Mouse (Mus musculus): ENCODE results near the gene Baz2b. TPM values are rescaled to one million over a fixed set of nuclear protein-coding genes. Genes with fewer than 3 reads are reported as not detected.

The Baz2b gene
- polyA plus RNA-seq, 1 experiment from 2014 or later = 71.6 TPM

GRCm38 (mm10) chr2:59954791-59955190 is 254.8 kb downstream of the Baz2b start:
- H3K4me3 ChIP-seq = no peak overlapping the region
- 66% methylated on average over 3 of the region's 3 CpGs for WGBS
- H3K27ac ChIP-seq (replicated peaks) = no peak overlapping the region
- H3K9me3 ChIP-seq = no peaks in the 10 kb centered on the region
- no peaks in the 10 kb centered on the region for H3K27me3 ChIP-seq
- H3K4me2 ChIP-seq (replicated peaks) = no peak overlapping the region
- peaks cover 7% of the 10 kb centered on the region; the same call in 1 of the 2 replicates for H3K4me1 ChIP-seq
- peaks cover 11% of the 10 kb centered on the region for H3K36me3 ChIP-seq
- ATAC-seq (replicated peaks) = no peak
- H3K9ac ChIP-seq (replicated peaks) = no peak overlapping the region

GRCm38 (mm10) chr2:59952286-59953014 is 257.2 kb downstream of the Baz2b start:
- 93% methylated on average over 13 of the region's 13 CpGs for WGBS
- Histone ChIP-seq H3K4me1 (no peaks in the 10 kb centered on the region), H3K9ac (replicated peaks) (no peak overlapping the region), H3K27me3 (no peaks in the 10 kb centered on the region), H3K27ac (replicated peaks) (no peak overlapping the region), H3K36me3 (peaks cover 16% of the 10 kb centered on the region), H3K9me3 (no peaks in the 10 kb centered on the region), H3K4me2 (replicated peaks) (no peak overlapping the region), H3K4me3 (no peak overlapping the region)
- no peak for ATAC-seq (replicated peaks)

DNA sequence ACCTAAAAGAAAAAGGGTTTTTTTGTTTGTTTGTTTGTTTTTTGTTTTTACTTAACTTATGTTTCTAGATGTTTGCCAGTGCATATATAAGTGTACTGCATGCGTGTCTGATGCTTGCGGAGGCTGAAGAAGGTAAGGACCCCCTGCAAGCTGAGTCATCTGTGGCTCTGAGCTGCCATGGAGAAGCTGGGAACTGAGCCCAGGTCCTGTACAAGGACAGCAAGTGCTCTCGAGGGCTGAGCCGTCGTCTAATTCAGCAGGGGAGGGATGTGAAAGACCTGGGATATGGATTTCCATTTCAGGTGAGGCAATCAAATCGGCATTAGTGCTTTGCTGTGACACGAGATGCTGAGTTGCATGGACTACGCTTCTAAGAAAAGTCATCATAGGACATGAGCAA is 257.9 kb downstream of the Baz2b start:
- Histone ChIP-seq H3K27ac (replicated peaks) (no peak overlapping the region), H3K4me2 (replicated peaks) (no peak overlapping the region), H3K36me3 (peaks cover 15% of the 10 kb centered on the region), H3K4me1 (no peaks in the 10 kb centered on the region), H3K27me3 (no peaks in the 10 kb centered on the region), H3K9ac (replicated peaks) (no peak overlapping the region), H3K4me3 (no peak overlapping the region), H3K9me3 (no peaks in the 10 kb centered on the region)
- WGBS = 86% methylated on average over 8 of the region's 8 CpGs
- ATAC-seq (replicated peaks) = no peak

DNA sequence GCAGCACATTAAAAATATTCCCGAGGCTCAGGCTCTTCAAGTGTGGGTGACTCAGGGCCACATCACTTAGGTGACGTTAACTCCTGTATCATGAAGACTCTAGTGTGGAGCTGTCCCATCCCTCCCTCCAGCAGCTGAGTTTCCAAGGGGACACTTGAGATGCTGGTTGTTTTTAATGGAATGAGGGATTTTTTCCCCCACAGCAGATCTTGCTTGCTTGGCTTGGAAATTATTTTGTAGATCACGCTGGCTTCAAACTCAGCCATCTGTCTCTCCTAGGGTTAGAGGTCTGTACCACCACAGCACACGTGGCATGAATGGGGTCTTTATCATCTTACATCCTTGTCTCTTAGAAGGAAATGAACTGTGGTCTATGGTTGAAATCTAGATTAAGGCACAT is 258.5 kb downstream of the Baz2b start:
- no peak overlapping the region for H3K4me3 ChIP-seq
- no peak overlapping the region for H3K9ac ChIP-seq (replicated peaks)
- no peak overlapping the region for H3K4me2 ChIP-seq (replicated peaks)
- H3K27me3 ChIP-seq = no peaks in the 10 kb centered on the region
- peaks cover 14% of the 10 kb centered on the region for H3K36me3 ChIP-seq
- 76% methylated on average over 4 of the region's 4 CpGs for WGBS
- no peaks in the 10 kb centered on the region for H3K4me1 ChIP-seq
- no peak for ATAC-seq (replicated peaks)
- H3K9me3 ChIP-seq = no peaks in the 10 kb centered on the region
- H3K27ac ChIP-seq (replicated peaks) = no peak overlapping the region

DNA sequence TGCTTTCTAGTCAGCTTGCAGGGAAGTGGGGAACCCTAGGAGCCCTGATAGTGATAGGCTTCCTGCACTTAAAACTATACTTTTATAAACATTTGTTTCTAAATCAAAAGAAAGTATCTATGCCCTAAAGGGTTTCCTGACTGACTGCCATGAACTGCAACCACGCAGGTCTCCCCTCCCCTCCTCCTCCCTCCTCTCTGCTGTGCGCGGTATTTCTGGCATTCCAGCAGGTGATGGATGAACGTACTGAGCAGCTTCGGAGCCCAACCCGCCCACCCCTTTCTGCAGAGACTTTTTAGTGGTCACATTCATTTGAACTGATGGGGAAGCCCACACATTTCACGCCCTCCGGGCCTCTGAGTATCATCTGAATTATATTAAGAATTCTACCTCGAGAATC is 273.3 kb downstream of the Baz2b start:
- no peaks in the 10 kb centered on the region for H3K9me3 ChIP-seq
- H3K36me3 ChIP-seq = peaks cover 5% of the 10 kb centered on the region; the same call in 1 of the 2 replicates
- no peak overlapping the region for H3K4me3 ChIP-seq
- no peaks in the 10 kb centered on the region for H3K4me1 ChIP-seq
- no peak for ATAC-seq (replicated peaks)
- no peak overlapping the region for H3K27ac ChIP-seq (replicated peaks)
- H3K27me3 ChIP-seq = no peaks in the 10 kb centered on the region
- no peak overlapping the region for H3K4me2 ChIP-seq (replicated peaks)
- 49% methylated on average over 9 of the region's 9 CpGs for WGBS
- no peak overlapping the region for H3K9ac ChIP-seq (replicated peaks)

DNA sequence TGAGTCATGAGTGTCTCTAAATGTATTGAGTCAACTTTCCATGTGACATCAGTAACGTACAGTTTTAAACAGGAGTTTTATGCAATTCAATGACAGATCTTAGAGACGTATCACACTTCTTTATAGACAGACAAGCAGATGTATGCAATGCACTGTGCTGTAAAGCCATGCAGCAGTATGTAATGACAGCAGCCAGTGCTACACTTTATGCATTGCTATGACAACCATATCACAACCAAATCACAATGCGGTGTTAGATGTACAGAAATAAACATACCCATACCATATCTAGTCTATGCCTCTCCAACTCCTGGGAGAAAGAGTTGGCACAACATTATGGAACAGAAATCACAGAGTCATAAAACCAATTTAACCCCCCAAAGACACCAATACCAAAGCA is 276.5 kb downstream of the Baz2b start:
- 83% methylated on average over 3 of the region's 3 CpGs for WGBS
- Histone ChIP-seq H3K27me3 (no peaks in the 10 kb centered on the region), H3K4me2 (replicated peaks) (no peak overlapping the region), H3K9ac (replicated peaks) (no peak overlapping the region), H3K27ac (replicated peaks) (no peak overlapping the region), H3K4me1 (no peaks in the 10 kb centered on the region), H3K9me3 (no peaks in the 10 kb centered on the region), H3K4me3 (no peak overlapping the region), H3K36me3 (peaks cover 5% of the 10 kb centered on the region; the same call in 1 of the 2 replicates)
- no peak for ATAC-seq (replicated peaks)

- Histone ChIP-seq H3K9ac (replicated peaks) (no peak overlapping the region), H3K4me2 (replicated peaks) (no peak overlapping the region), H3K27ac (replicated peaks) (no peak overlapping the region), H3K27me3 (no peaks in the 10 kb centered on the region), H3K4me1 (no peaks in the 10 kb centered on the region), H3K9me3 (no peaks in the 10 kb centered on the region), H3K4me3 (no peak overlapping the region), H3K36me3 (peaks cover 5% of the 10 kb centered on the region; the same call in 1 of the 2 replicates)
- ATAC-seq (replicated peaks) = no peak
- WGBS = 93% methylated on average over 4 of the region's 4 CpGs
Observed at GRCm38 (mm10) chr2:59932244-59932643, 277.4 kb downstream of the Baz2b start.

DNA sequence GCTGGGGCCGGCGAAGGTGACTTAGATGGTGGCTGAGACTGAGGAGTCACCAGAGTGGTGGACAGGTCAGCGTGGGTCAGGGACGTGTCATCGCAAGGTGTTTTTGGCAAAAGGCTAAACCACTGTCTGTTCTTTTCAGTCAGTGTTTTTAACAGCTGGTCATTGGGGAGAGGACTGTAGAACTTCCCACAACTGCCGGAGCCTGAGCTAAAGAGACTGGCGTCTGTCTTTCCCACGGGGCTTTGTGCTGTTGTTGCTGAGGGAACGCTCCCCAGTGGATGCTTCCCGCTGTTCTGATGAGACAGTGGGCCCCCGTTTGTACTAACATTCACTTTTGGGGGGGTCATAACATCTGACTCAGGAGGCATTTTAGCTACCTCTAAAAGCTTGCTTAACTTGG is 296.0 kb downstream of the Baz2b start:
- H3K36me3 ChIP-seq = peaks cover 48% of the 10 kb centered on the region
- H3K9ac ChIP-seq (replicated peaks) = no peak overlapping the region
- 79% methylated on average over 11 of the region's 11 CpGs for WGBS
- H3K27me3 ChIP-seq = no peaks in the 10 kb centered on the region
- no peaks in the 10 kb centered on the region for H3K9me3 ChIP-seq
- no peak overlapping the region for H3K4me2 ChIP-seq (replicated peaks)
- no peak overlapping the region for H3K27ac ChIP-seq (replicated peaks)
- no peak overlapping the region for H3K4me3 ChIP-seq
- no peak for ATAC-seq (replicated peaks)
- H3K4me1 ChIP-seq = no peaks in the 10 kb centered on the region

- Histone ChIP-seq H3K4me2 (replicated peaks) (no peak overlapping the region), H3K4me3 (no peak overlapping the region), H3K9me3 (no peaks in the 10 kb centered on the region), H3K4me1 (no peaks in the 10 kb centered on the region), H3K36me3 (peaks cover 30% of the 10 kb centered on the region), H3K27ac (replicated peaks) (no peak overlapping the region), H3K27me3 (no peaks in the 10 kb centered on the region), H3K9ac (replicated peaks) (no peak overlapping the region)
- WGBS = 96% methylated on average over 9 of the region's 9 CpGs
- ATAC-seq (replicated peaks) = no peak
Observed at GRCm38 (mm10) chr2:59908048-59908447, 301.6 kb downstream of the Baz2b start.

GRCm38 (mm10) chr2:59904007-59904406 is 305.6 kb downstream of the Baz2b start:
- Histone ChIP-seq H3K27me3 (no peaks in the 10 kb centered on the region), H3K36me3 (peaks cover 27% of the 10 kb centered on the region), H3K9ac (replicated peaks) (no peak overlapping the region), H3K4me3 (no peak overlapping the region), H3K27ac (replicated peaks) (no peak overlapping the region), H3K4me1 (no peaks in the 10 kb centered on the region), H3K4me2 (replicated peaks) (no peak overlapping the region), H3K9me3 (no peaks in the 10 kb centered on the region)
- ATAC-seq (replicated peaks) = no peak
- WGBS = 91% methylated on average over 7 of the region's 7 CpGs

DNA sequence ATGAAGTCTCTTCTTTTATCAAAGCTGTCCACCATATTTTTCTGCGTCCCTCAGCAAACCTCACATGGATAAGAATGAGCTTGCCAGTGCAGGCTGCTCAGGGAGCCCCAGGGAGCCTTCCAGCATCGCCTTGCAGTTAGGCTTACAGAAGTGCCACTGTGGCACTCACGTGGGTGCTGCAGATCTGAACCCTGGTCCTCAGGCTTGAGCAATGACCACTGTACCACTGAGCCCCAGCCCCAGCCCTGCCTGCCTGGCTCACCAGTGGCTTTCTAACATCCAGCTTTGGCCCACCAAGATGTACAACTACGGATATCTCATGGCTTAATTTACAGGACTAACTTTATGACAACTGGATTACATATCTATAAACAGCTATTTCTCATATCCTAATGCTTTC is 311.0 kb downstream of the Baz2b start:
- Histone ChIP-seq H3K9ac (replicated peaks) (no peak overlapping the region), H3K27me3 (no peaks in the 10 kb centered on the region), H3K27ac (replicated peaks) (no peak overlapping the region), H3K36me3 (peaks cover 26% of the 10 kb centered on the region), H3K4me2 (replicated peaks) (no peak overlapping the region), H3K9me3 (no peaks in the 10 kb centered on the region), H3K4me3 (no peak overlapping the region), H3K4me1 (no peaks in the 10 kb centered on the region)
- 89% methylated on average over 4 of the region's 4 CpGs for WGBS
- ATAC-seq (replicated peaks) = no peak

DNA sequence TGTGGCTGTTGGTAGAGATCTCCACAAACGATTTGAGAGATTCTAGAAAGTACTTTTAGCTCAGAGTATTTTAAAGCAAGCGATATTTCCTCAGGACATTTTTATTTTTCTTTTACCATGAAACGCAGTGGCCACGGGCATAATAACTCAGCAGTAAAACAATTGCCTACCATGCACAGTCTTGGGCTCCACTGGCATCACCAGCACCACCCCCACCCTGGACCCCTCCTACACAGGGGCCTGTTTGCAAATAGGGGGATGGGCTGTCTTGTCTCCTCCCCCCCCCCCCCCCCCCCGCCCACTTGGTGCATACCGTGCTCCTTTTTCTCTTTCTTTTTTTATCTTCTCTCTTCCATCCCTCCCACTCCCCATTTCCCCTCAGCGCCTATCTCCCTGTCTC is 311.5 kb downstream of the Baz2b start:
- no peak overlapping the region for H3K27ac ChIP-seq (replicated peaks)
- ATAC-seq (replicated peaks) = no peak

DNA sequence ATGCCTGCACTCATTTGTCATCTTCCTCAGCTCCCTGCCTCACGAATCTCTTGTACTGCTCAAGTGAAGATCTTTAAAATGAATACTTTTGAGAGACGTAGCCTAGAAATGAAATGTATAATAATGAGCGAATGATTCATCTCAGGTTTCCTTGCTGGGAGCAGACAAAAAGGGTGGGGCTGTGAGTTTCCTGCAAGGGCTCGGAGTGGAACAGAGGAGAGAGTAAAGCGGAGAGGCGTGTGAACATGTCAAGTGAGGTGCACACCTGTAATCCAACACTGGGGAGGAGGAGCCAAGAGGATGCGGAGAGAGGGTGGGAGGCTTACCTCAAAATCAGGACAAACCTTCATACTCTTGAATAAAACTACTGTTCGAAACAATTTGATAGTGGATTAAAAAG is 312.8 kb downstream of the Baz2b start:
- Histone ChIP-seq H3K36me3 (peaks cover 21% of the 10 kb centered on the region), H3K9me3 (no peaks in the 10 kb centered on the region), H3K27me3 (no peaks in the 10 kb centered on the region), H3K4me2 (replicated peaks) (no peak overlapping the region), H3K9ac (replicated peaks) (no peak overlapping the region), H3K27ac (replicated peaks) (no peak overlapping the region), H3K4me3 (no peak overlapping the region), H3K4me1 (no peaks in the 10 kb centered on the region)
- 84% methylated on average over 8 of the region's 8 CpGs for WGBS
- no peak for ATAC-seq (replicated peaks)

More for the DNA sequence above, 311.5 kb downstream of the Baz2b start:
- no peaks in the 10 kb centered on the region for H3K4me1 ChIP-seq
- H3K4me2 ChIP-seq (replicated peaks) = no peak overlapping the region
- no peaks in the 10 kb centered on the region for H3K27me3 ChIP-seq
- H3K9ac ChIP-seq (replicated peaks) = no peak overlapping the region
- H3K4me3 ChIP-seq = no peak overlapping the region
- 89% methylated on average over 6 of the region's 7 CpGs for WGBS
- H3K9me3 ChIP-seq = no peaks in the 10 kb centered on the region
- peaks cover 26% of the 10 kb centered on the region for H3K36me3 ChIP-seq

All from forebrain, embryonic 15.5 days (tissue).